Mouse (Mus musculus): ENCODE measurements at regions not wholly inside any gene's neighbourhood (a gene's known extent, or its start where the extent isn't known, plus 50 kb on each side); places are given as distances from the start of the nearest gene placed in this dataset.
"Not testable (repeated sequence)": the region's sequence is repeated elsewhere in the genome, so short reads cannot be mapped to it uniquely, and the experiment has no call there.

- DNase-seq (ENCODE audit: inconsistent ontology term), result peak; percentile 38
Measured at GRCm38 (mm10) chr2:78279382-78280056, 333.3 kb upstream of the Cwc22 start.

DNA sequence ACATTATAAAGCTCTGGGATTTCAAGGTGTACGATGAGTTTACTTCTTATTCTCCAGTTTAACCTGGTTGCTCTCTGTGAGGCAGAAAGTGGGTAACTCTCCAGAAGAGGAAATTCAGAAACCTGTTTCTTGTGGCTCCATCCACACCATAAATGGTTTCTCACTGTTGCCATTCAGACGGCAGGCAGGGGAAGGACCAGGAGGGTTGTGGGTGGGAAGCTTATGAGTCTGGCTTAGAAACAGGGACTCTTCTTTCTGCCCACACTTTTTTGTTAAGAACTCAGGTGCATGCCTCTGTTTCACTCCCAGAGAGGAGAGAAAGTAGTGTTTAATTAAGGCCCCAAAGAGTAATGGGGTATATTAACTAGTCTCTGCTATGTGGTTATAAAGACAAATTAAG, 332.5 kb upstream of the Cwc22 start:
- no peak for DNase-seq (ENCODE audit: inconsistent ontology term)

GRCm38 (mm10) chr2:78277699-78278098, 331.5 kb upstream of the Cwc22 start:
- DNase-seq (ENCODE audit: inconsistent ontology term), result no peak

- DNase-seq (ENCODE audit: inconsistent ontology term), result no peak
Measured at GRCm38 (mm10) chr2:78274122-78274521, 327.9 kb upstream of the Cwc22 start.

DNA sequence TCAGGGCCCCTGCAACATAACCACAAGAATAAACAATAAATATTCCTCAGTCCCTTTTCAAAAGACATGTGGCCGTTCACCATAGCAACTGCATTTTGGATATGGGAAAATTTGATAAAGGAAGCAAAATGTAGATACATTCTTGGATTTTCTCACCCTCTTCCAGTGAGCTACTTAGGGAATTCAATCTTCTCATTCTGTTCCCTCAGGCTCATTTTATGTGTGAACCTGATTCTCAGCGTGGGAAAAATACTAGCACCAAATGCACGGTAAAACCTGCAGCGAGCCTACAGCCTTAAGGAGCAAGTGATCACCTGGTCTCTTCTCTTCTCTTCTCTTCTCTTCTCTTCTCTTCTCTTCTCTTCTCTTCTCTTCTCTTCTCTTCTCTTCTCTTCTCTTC, 322.5 kb upstream of the Cwc22 start:
- DNase-seq (ENCODE audit: inconsistent ontology term), result no peak

DNA sequence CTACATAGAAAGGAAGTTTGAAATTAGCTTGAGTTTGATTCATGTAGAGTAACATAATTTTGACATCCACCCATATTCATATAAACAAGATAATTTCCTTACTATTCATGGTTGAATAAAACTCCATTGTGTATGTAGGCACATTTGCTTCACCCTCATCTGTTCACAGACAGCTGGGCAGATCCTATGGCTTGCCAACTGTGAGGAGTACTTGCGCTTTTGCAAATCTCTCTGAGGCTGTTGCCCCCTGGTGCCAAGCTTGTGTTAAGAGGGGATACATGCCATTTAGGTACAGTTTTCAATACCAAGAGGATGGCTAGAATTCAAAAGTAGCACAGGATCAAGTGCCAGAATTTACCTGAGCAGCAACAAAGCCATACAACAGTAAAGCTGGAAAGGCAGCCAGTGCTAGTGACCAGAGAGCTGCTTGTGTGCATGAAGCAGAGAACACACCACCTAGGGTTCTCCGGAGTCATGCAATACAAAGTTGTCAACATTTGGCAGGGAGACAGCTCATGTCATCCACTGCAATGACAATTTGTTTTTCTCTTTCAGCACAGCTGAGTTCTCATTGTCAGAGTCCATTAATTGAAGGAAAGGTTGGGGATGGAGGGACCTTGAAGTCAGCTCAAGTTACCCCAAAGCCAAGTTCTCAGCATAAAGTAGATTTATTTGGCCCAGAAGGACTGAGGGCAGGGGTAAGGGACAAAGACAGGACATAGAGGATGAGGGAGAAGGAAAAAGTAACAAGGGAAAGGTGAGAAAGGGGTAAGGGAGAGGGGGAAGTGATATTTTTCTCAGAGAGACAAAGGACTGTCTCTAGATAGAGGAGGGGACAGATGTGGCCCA, 321.6 kb upstream of the Cwc22 start:
- no peak for DNase-seq (ENCODE audit: inconsistent ontology term)

DNA sequence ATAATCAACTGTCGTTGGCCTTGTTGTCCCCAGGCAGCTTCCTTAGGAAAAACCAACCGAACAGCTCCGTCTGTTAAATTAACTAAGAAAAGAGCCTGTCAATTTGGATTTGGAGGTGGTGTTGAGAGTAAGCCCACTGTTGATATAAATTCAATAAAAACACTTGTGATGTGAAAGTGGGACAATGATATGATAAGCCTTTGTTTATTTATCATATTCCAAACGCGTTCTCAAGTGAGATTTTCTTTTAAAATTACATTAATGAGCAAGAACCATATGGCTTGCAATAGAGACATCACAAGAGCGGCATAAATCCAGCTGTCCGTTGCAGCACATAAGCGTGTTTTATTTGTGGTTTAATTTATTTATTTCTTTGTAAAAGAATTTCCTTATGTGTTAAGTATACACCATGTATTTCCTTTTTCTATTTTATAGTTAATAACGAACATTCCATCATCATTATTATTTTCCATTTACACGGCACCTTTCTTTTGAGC, 307.5 kb upstream of the Cwc22 start:
- no peak for DNase-seq (ENCODE audit: inconsistent ontology term)

GRCm38 (mm10) chr2:78246354-78246753, 300.2 kb upstream of the Cwc22 start:
- peak; percentile 38 for DNase-seq (ENCODE audit: inconsistent ontology term)

DNA sequence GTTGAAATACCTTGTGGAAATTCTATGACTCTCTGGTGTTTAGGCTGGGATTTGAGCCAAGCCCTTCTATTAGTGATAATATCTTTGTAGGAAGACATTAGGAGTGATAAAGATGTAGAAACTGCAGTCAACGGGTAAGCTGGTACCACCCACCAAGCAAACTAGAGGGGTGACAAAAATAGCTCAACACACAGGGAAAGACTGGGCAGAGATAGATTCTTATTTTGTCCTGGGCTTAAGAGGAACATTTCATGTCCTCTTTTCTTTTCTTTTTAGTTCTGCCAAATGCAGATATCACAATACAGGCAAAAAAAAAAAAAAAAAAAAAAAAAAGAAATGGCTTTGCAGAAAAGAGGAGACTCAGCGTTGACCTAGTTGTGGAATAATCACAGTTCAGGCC, 294.1 kb upstream of the Cwc22 start:
- no peak for DNase-seq (ENCODE audit: inconsistent ontology term)

- not testable (repeated sequence) for DNase-seq (ENCODE audit: inconsistent ontology term)
Measured at GRCm38 (mm10) chr2:78225383-78226100, 279.4 kb upstream of the Cwc22 start.

- DNase-seq (ENCODE audit: inconsistent ontology term), result no peak
Measured at GRCm38 (mm10) chr2:78214469-78214868, 268.3 kb upstream of the Cwc22 start.

DNA sequence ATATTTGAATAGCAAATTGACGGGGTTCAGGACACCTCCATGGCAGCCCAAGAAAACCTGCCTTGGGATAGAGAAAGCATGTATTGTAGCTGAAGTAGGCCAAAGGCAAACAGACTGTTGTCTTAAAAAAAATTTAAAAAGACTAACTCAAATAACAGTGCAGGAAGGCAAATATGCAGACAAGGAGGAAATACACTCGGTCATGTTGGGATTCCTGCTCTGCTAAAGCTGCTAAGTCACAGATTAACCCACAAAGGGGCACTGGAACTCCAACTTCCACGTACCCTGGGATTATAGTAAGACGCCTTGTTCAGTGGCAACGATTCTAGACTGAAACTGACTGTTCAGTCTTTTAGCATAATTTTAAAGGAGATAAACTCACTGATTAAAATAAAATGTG, 258.9 kb upstream of the Cwc22 start:
- DNase-seq (ENCODE audit: inconsistent ontology term), result no peak

GRCm38 (mm10) chr2:78196006-78196405, 249.8 kb upstream of the Cwc22 start:
- no peak for DNase-seq (ENCODE audit: inconsistent ontology term)

GRCm38 (mm10) chr2:78189620-78190019, 243.4 kb upstream of the Cwc22 start:
- peak; percentile 9 for DNase-seq (ENCODE audit: inconsistent ontology term)

- DNase-seq (ENCODE audit: inconsistent ontology term), result no peak
Measured at GRCm38 (mm10) chr2:78184950-78185349, 238.8 kb upstream of the Cwc22 start.

- DNase-seq (ENCODE audit: inconsistent ontology term), result no peak
Measured at GRCm38 (mm10) chr2:78173784-78174183, 227.6 kb upstream of the Cwc22 start.

DNA sequence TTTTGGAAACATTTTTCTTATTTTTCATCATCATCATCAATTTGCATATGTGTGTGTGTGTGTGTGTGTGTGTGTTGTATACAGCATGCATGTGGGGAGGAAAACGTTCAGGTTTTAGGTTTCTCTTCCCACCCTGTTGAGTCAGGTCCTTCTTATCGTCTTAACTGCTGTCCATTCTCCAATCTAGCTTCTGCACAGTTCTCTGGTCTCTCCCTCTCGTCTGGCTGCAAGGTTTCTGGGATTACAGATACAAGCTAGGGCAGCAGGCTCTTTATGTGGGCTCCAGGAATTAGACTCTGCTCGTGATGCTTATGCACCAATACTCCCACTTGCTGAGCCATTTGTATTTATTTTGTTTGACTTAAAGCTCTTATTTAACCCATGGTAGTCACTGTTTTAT, 226.6 kb upstream of the Cwc22 start:
- DNase-seq (ENCODE audit: inconsistent ontology term), result no peak

- no peak for DNase-seq (ENCODE audit: inconsistent ontology term)
Measured at GRCm38 (mm10) chr2:78170162-78170747, 224.1 kb upstream of the Cwc22 start.

GRCm38 (mm10) chr2:78165429-78165828, 219.3 kb upstream of the Cwc22 start:
- no peak for DNase-seq (ENCODE audit: inconsistent ontology term)

DNA sequence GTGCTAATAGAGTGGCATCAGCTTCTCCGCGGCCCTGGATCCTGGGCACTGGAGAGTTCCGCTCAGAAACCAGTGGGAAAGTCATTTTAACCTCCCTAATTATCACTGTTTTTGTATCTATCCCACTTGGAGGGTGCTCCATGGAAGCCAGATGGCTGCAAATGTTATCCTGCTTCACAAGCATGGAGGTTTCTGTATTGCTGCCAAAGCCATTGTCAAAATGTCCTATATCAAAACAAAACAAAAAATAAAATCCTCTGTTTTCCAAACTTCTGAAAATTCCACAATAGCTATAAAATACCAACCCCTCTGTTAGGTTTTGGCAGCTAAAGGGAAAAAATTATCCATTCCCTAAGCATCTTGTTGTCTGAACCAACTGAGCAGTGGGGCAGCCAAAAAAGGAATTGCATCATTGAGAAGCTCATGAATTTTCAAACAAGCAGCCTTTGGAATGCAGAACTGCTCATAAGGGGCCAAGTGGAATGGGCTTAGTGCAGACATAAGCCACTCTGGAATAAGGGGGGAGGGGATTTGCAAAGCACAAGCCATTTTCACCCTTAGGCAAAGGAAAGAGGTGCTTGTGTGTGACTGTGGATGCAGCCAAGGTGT, 213.8 kb upstream of the Cwc22 start:
- DNase-seq (ENCODE audit: inconsistent ontology term), result peak; percentile 79

DNA sequence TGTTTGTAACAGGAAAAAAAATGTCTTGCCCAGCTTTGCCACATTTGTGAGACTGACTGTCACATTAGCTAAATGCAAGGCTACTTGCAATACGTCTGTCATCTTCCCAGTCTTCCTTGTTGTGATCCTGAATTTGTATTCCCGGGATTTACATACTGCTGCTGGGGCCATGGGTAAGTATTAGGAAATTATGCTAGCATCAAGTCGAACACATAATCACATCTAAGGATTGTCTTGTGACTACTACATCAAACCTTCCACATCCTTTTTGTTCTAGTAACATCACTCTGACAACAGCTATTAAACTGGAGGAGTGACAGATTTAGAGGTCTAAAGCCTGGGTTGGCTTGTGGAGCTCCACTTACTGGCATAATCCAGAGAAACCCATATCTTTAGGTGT, 164.2 kb upstream of the Cwc22 start:
- no peak for DNase-seq (ENCODE audit: inconsistent ontology term)

DNA sequence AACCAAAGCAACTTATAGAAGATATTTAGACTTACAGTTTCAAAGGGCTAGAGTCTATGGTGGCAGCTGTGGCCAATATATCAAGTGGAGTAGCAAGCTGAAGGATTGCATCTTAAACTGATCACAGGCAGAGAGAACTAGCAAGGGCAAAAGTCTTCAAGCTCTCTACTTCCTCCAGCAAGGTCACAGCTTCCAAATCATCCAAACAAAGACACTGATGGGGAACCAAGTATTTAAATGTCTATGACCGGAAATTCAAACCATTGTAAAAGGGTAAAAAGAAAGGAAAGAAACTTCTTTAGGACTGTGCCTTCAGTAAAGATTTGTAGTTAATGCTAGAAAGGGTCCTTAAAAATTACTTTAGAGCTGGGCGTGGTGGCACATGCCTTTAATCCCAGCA, 149.4 kb upstream of the Cwc22 start:
- no peak for DNase-seq (ENCODE audit: inconsistent ontology term)

All from Muller cell, postnatal 12 days (primary cell).